Mouse (Mus musculus) left cerebral cortex, postnatal 10 days (tissue): ENCODE measurements around the gene Serpina16. TPM values are rescaled to one million over a fixed set of nuclear protein-coding genes. Genes with fewer than 3 reads are reported as not detected.
"Not testable (repeated sequence)": the region's sequence is repeated elsewhere in the genome, so short reads cannot be mapped to it uniquely, and the experiment has no call there.

Experiments
- DNase-seq, 2 experiments: peaks; one replicate each; pipeline ENCODE4 v3.0.0; 2021 to 2022; ENCODE audit warnings: low spot score in 2 of 2, mixed read lengths in 1 of 2; ENCODE audit errors: extremely low spot score in 1 of 2
- intact Hi-C: fragments of 180-260 bp; cut with DNase I; formaldehyde crosslinking; loops from one replicate; pipeline ENCODE4 v1.15.1; 2025
- total RNA-seq, 2 experiments: library from RNA; stranded (reverse); gene quantifications; 2 replicates each; pipeline ENCODE4 v1.2.3; 2021

The Serpina16 gene
- not detected for total RNA-seq

DNA sequence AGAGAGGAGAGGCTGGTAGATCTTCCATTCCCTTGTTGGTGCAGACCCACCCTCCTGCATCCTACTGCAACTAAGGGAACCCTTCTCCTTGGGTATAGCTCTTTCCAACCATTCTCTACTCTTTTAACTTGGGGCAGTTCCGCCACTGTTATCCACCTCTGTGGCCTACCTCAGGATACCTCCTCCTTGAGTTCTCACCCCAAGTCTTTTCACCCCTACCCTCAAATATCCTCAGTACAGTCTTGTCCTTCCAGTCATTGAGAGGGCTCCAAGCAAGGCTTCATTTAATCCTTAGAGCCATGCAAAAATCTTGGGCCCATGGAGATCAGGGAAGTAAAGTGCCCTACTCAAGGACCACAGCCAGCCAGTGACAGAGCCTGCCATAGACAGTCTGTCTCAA, at the start of gene Serpina16:
Gene Serpina16, minus strand, starts transcription at position 101 of the 400 bp plus-strand sequence.
- DNase-seq, result no peak
- intact Hi-C loops, result no loop called here

DNA sequence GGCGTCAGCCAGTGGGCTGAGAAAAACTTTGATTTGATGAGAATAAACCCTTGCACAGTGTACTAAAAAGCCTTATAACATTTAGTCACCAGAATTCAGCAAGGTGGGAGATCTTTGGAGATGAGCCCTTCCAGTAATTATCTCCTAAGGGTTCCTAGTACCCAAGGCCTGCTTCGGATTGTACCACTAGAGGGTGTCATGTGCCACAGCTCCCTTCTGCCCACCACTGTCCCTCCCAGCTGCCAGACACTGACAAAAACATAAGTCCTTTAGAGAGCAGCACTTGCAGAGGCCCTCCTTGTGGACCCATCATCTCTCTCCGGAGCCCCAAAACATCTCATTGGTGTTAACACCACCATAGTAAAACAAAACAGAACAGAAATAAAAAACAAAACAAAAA, 35.6 kb upstream of the Serpina16 start:
- intact Hi-C loops, result no loop called here
- DNase-seq, result no peak

DNA sequence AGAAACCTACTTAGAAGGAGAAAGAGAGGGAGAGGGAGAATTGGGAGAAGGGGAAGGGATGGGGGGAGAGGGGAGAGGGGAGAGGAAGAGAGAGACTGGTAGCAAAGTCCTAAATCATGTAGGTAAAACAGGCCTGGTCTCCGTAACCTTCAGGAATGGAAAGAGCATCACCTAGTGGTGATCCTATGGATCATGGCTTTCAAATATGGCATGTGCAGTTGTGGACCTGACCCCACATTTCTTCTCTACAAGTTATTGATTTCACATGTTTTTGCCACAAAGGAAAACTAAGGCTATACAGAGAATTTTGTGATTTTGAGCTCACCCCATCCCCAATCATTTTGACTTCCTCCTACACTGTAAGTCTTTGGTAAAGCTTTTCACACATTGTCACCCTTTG, 34.5 kb upstream of the Serpina16 start:
- intact Hi-C loops, result no loop called here
- no peak for DNase-seq

DNA sequence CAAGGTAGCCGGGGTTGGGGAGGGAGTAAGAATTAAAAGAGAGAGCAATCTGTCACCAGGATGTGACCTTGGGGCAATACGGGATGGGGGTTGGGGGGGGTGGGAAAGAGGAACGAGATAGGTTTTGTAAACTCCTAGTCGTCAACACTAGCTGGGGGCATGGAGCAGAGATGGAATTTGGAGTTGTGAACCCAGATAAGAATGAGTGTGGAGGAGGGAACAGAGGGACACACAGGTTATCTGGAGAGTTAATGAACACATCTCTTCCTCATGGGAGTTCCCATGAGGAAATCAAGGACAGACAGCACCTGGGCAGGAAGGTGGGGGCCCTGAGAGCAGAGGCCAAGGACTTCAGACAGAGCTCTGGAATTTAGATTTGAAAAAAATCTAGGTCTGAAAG, 30.2 kb upstream of the Serpina16 start:
- intact Hi-C loops, result no loop called here

DNA sequence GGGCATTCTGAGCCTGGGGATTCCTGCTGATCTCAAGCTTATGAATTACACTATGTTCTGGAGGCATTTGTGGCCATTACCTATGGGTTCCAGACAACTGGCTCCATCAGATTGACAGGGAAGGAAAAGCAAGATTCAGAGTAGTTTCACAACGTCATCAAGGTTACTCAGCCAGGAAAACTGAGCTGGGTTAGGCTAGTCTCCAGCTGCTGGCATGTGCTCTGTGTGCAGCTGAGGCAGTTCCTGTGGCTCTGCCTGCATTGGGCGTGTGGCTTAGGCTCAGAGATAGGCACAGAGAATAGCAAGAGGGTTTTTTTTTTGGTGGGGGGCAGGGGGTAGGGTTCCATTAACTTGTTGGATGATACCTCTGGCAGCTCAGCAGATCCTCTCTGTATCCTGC, 29.6 kb upstream of the Serpina16 start:
- intact Hi-C loops, result no loop called here
- DNase-seq, result no peak

More for the DNA sequence above, 30.2 kb upstream of the Serpina16 start:
- DNase-seq, result no peak

DNA sequence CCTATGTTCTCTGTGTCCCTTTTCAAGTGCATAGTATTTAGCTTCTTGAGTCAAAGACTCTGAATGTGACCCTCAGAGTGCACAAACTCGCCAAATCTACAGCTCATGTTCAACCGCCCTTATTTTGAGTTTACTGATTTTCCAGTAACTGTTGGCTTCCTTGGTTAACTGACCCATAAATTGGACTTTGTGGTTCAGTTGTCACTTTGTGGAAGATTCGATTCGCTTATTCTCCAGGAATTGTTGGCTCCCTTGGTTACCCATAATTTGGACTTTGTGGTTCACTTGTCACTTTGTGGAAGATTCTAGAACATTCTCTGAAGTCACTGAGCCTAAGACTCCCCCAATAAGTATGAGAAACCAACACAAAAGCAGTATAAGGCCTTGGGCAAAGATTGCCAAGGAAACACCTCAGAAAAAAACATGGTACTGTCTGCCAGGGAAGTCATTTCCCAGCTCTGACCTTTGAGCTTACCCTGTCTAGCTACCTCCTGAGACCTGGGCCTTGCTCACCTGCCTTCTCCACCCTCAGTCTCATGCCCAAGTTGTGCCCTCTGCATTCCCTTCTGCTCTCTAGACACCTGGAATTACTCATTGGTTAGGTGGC, 24.3 kb upstream of the Serpina16 start:
- intact Hi-C loops, result no loop called here

DNA sequence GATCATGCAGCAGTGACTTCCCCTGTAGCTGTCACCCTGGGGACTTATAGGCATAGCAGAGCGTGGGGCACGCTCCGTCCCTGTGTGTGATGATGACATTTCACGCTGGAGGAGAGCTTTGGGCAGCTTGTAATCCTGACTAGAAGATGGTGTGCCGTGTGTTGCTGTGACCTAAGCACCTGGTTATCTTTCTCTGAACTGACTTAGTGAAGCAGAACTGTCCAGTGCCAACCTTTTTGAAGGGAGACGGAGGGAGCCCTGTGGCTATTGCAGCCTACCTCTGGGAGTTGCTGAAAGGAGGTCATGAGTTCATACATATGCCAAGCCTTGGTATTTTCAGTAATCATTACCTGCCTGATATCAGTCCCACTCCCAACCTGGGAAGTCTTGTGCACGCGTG, 19.5 kb upstream of the Serpina16 start, which contains the start of gene Serpina1f:
Gene Serpina1f, minus strand, starts transcription at position 101 of the 400 bp plus-strand sequence.
- intact Hi-C loops, result no loop called here
- DNase-seq, result no peak

More for the DNA sequence above, 24.3 kb upstream of the Serpina16 start:
- no peak for DNase-seq

- intact Hi-C loops, result no loop called here
- no peak for DNase-seq
Measured at GRCm38 (mm10) chr12:103688221-103688814, 12.4 kb upstream of the Serpina16 start.

- DNase-seq, result no peak
- intact Hi-C loops, result no loop called here
Measured at GRCm38 (mm10) chr12:103687021-103687420, 11.1 kb upstream of the Serpina16 start.

GRCm38 (mm10) chr12:103686050-103686449, 10.1 kb upstream of the Serpina16 start:
- no peak for DNase-seq
- intact Hi-C loops, result no loop called here

GRCm38 (mm10) chr12:103685386-103685785, 9.4 kb upstream of the Serpina16 start:
- intact Hi-C loops, result no loop called here
- no peak for DNase-seq

- intact Hi-C loops, result no loop called here
- no peak for DNase-seq
Measured at GRCm38 (mm10) chr12:103683775-103684174, 7.8 kb upstream of the Serpina16 start.

DNA sequence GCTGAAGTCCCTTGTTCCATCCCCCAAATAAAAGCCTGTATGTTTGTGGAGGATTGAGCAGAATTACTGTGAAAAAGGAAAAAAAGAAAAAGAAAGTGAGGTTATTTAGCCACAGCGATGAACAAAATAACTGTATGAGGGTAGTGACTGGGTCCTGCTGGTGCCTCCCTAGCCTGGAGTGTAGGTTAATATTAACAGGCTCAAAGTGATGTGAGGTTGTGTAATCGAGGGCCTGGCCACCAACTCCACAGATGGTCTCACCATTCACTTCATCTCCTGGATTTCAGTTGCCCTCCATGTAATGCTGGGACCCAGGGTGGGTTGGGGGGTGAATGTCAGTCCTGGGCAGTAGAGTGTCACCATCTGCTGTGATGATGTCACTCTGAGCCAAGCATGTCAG, 5.8 kb upstream of the Serpina16 start:
- intact Hi-C loops, result no loop called here
- no peak for DNase-seq

- DNase-seq, result no peak
- intact Hi-C loops, result no loop called here
Measured at GRCm38 (mm10) chr12:103681169-103681568, 5.2 kb upstream of the Serpina16 start.

GRCm38 (mm10) chr12:103679853-103680252, 3.9 kb upstream of the Serpina16 start:
- DNase-seq, intact Hi-C loops: not testable (repeated sequence)

DNA sequence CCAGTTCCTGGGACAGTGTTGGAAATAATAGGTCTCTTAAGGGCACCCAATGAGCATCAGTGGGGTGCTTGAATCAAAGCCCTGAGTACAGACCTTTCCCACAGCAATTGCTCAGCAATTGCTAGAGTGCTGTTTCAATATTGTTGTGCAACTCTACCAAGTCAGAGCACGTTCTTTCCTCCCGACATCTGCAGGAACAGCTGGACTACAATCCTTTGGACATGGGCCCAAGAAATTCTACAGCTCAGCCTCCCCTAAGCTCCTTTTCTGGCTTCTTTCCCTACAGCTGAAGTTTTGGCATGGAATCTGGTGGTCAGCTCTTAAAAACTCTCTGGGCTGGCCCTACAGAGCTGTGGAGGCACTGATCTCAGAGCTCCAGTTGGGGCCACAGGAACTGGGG, 2.8 kb downstream of the Serpina16 start:
- DNase-seq, result no peak
- intact Hi-C loops, result no loop called here

DNA sequence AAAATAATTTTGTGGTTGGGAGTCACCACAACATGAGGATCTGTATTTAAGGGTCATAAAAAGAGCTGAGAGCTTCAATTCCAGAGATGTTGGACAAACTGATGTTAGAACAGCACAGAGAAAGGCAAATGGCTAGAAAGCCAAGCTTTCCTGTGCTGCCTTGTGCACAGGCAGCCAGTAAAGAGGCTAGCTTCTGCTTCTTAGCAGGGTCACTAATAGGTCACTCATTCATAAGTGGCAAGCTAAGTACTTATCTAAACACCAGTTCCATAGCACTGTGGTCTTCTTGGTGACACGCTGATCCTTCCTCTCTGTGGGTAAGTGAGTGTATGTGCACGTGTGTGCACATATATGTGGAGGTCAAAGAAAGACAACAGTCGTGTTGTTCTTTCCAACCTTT, 4.5 kb downstream of the Serpina16 start:
- intact Hi-C loops, result no loop called here
- no peak for DNase-seq

DNA sequence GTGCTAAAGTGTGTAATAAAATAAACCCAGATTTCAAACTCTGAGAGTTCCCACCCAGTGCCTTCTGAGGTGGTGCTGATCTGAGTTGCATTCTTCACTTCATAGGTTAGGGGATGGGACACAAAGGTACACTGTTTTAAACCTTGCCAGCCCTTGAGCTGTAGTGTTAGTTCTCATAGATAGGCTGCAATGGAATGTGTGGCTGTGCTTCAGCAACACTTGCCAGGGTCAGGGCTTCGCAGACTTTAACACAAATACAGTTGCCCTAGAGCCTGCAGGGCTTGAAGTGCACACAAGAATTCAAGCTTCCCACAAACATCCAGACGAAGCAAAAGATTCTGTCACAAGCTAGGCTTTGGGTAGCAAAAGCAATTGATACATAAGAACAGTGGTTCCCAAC, 5.0 kb downstream of the Serpina16 start:
- intact Hi-C loops, result no loop called here
- DNase-seq, result no peak

GRCm38 (mm10) chr12:103670344-103670743, 5.6 kb downstream of the Serpina16 start:
- intact Hi-C loops, result no loop called here

DNA sequence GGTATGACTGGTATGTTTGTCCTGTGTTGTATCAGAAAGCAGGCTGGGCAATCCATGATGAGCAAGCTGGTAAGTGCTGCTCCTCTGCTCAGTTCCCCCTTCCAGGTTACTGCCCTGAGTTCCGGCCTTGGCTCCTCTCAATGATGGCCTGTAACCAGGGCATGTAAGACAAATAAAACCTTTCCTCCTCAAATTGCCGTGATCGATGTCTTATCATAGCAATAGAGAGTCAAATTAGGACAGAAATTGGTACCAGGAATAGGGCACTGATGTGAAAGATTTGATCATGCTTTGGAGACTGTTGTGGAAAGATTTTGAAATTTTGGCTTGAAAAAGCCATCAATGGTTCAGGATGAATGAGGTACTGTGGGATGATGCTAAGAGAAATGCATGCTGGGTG, 10.7 kb downstream of the Serpina16 start:
- DNase-seq, result no peak
- intact Hi-C loops, result no loop called here

More at GRCm38 (mm10) chr12:103670344-103670743, 5.6 kb downstream of the Serpina16 start:
- DNase-seq, result peak; percentile 30 to 54

GRCm38 (mm10) chr12:103662053-103662452, 13.9 kb downstream of the Serpina16 start:
- intact Hi-C loops, DNase-seq: not testable (repeated sequence)
